ENCODE assay signal across 17 mouse cellular contexts in the genomic region with DNA sequence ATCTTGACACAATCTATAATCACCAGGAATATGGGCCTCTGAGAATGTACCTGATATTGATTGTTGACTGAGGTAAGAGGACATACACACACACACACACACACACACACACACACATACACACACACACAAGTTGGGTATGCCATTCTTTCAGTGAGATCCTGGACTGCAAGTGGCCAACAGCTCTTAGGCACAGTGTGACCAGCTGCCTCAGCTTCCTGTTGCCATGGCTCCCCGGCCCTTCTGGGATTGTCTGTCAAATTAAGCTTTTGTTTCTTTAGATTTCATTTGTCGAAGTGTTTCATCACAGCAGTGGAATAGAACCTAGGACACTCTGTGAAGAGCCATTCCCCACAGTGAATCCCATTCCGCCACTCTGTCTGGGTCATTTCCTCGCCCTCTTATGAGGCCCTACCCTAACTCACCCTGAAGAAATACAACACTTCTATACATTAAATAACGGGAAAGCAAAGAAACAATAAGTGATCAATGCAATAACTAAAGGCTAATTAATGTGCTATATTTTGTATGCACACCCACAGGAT.
A peak's percentile ranks its signal among the peaks of the same experiment; 100 is the strongest.
DNase-seq lines count a peak whose midpoint lies in the region; ATAC-seq lines count a peak whose summit lies in the region.
"Had no signal": no experiment of that assay in that cellular context is flagged by ENCODE, and none has a peak within 500 bp of the region (broad histone marks: within the 10 kb centered on the region; RNA-seq: fewer than 3 reads in every experiment).

No protein-coding gene starts in this region.

- no peak overlapping the region for H3K4me3 ChIP-seq in neural tube, embryonic 11.5 days (ENCODE audit: low read depth, low read length)
- no peak overlapping the region for H3K4me3 ChIP-seq in neural tube, embryonic 15.5 days (replicated peaks)
- no peak overlapping the region for H3K4me3 ChIP-seq in hindbrain, embryonic 14.5 days (replicated peaks; ENCODE audit: low read length)
- H3K4me3 ChIP-seq in neural tube, embryonic 14.5 days (ENCODE audit: low read depth, low read length): no peak overlapping the region
- H3K4me3 ChIP-seq: heart, adult 2 months; heart, embryonic 15.5 days; limb, embryonic 15.5 days; megakaryocyte, embryonic 14.5 days had no signal

- H3K4me1 ChIP-seq in neural tube, embryonic 11.5 days (ENCODE audit: control insufficient read depth, insufficient read depth, low read length): no peaks in the 10 kb centered on the region
- H3K4me1 ChIP-seq in neural tube, embryonic 15.5 days: no peaks in the 10 kb centered on the region
- 0 out of 2 replicates have a peak, but pooled peaks cover 3% of the 10 kb centered on the region for H3K4me1 ChIP-seq in hindbrain, embryonic 14.5 days (replicated peaks; ENCODE audit: control insufficient read depth, insufficient read depth, low read length)
- H3K4me1 ChIP-seq in neural tube, embryonic 14.5 days (ENCODE audit: control insufficient read depth, insufficient read depth, low read length): no peaks in the 10 kb centered on the region
- H3K4me1 ChIP-seq: heart, embryonic 15.5 days; limb, embryonic 15.5 days; megakaryocyte, embryonic 14.5 days had no signal

- peak; percentile 48; the same call in 1 of the 2 replicates for ATAC-seq in neural tube, embryonic 11.5 days (ENCODE audit: insufficient read depth, low FRiP score, low TSS enrichment)
- ATAC-seq in neural tube, embryonic 15.5 days (ENCODE audit: low FRiP score): no peak
- peak; percentile 69; the same call in 1 of the 2 replicates for ATAC-seq in hindbrain, embryonic 14.5 days (ENCODE audit: low FRiP score)
- ATAC-seq in neural tube, embryonic 14.5 days (ENCODE audit: low read depth): peak; percentile 60; the same call in 1 of the 2 replicates

- no peaks in the 10 kb centered on the region for H3K36me3 ChIP-seq in neural tube, embryonic 11.5 days (ENCODE audit: control insufficient read depth, insufficient read depth, low read length)
- H3K36me3 ChIP-seq in neural tube, embryonic 15.5 days: no peaks in the 10 kb centered on the region
- no peaks in the 10 kb centered on the region for H3K36me3 ChIP-seq in hindbrain, embryonic 14.5 days (replicated peaks; ENCODE audit: control insufficient read depth, insufficient read depth)
- no peaks in the 10 kb centered on the region for H3K36me3 ChIP-seq in neural tube, embryonic 14.5 days (ENCODE audit: control insufficient read depth, insufficient read depth, low read length)
- H3K36me3 ChIP-seq: heart, embryonic 15.5 days; limb, embryonic 15.5 days had no signal

- H3K4me2 ChIP-seq in neural tube, embryonic 11.5 days (ENCODE audit: low read depth): no peak overlapping the region
- no peak overlapping the region for H3K4me2 ChIP-seq in neural tube, embryonic 15.5 days
- H3K4me2 ChIP-seq in hindbrain, embryonic 14.5 days (replicated peaks): no peak overlapping the region
- H3K4me2 ChIP-seq in neural tube, embryonic 14.5 days (ENCODE audit: low read depth, low read length): no peak overlapping the region
- H3K4me2 ChIP-seq: heart, embryonic 15.5 days; limb, embryonic 15.5 days had no signal

- no peak overlapping the region for H3K27ac ChIP-seq in neural tube, embryonic 11.5 days (ENCODE audit: low read depth, low read length)
- no peak overlapping the region for H3K27ac ChIP-seq in neural tube, embryonic 15.5 days (replicated peaks)
- no peak overlapping the region for H3K27ac ChIP-seq in hindbrain, embryonic 14.5 days
- no peak overlapping the region for H3K27ac ChIP-seq in neural tube, embryonic 14.5 days (ENCODE audit: low read depth, low read length)
- H3K27ac ChIP-seq: heart, adult 2 months; heart, embryonic 15.5 days; limb, embryonic 15.5 days had no signal

- H3K9ac ChIP-seq in neural tube, embryonic 11.5 days (ENCODE audit: low read length): no peak overlapping the region
- H3K9ac ChIP-seq in neural tube, embryonic 15.5 days (replicated peaks): no peak overlapping the region
- H3K9ac ChIP-seq in hindbrain, embryonic 14.5 days: no peak overlapping the region
- H3K9ac ChIP-seq in neural tube, embryonic 14.5 days (replicated peaks; ENCODE audit: low read depth, low read length): no peak overlapping the region
- H3K9ac ChIP-seq: heart, embryonic 15.5 days; limb, embryonic 15.5 days had no signal

- no peaks in the 10 kb centered on the region for H3K9me3 ChIP-seq in neural tube, embryonic 11.5 days (ENCODE audit: control insufficient read depth, low read length)
- H3K9me3 ChIP-seq in neural tube, embryonic 15.5 days (replicated peaks): no peaks in the 10 kb centered on the region
- H3K9me3 ChIP-seq in hindbrain, embryonic 14.5 days (ENCODE audit: control insufficient read depth, low read length): no peaks in the 10 kb centered on the region
- H3K9me3 ChIP-seq in neural tube, embryonic 14.5 days (ENCODE audit: control insufficient read depth, low read length): no peaks in the 10 kb centered on the region
- H3K9me3 ChIP-seq: heart, embryonic 15.5 days; limb, embryonic 15.5 days had no signal

- H3K27me3 ChIP-seq in neural tube, embryonic 11.5 days (ENCODE audit: control insufficient read depth, insufficient read depth, low read length): no peaks in the 10 kb centered on the region
- H3K27me3 ChIP-seq in neural tube, embryonic 15.5 days (replicated peaks): no peaks in the 10 kb centered on the region
- H3K27me3 ChIP-seq in hindbrain, embryonic 14.5 days (ENCODE audit: control insufficient read depth, insufficient read depth, low read length): no peaks in the 10 kb centered on the region
- no peaks in the 10 kb centered on the region for H3K27me3 ChIP-seq in neural tube, embryonic 14.5 days (ENCODE audit: control insufficient read depth, insufficient read depth, low read length)
- H3K27me3 ChIP-seq: heart, embryonic 15.5 days; limb, embryonic 15.5 days; megakaryocyte, embryonic 14.5 days had no signal

- 52% methylated on average over 5 of the region's 5 CpGs for WGBS in neural tube, embryonic 11.5 days
- WGBS in neural tube, embryonic 15.5 days: 38% methylated on average over 5 of the region's 5 CpGs
- 33% methylated on average over 5 of the region's 5 CpGs for WGBS in hindbrain, embryonic 14.5 days
- WGBS in neural tube, embryonic 14.5 days: 34% methylated on average over 5 of the region's 5 CpGs

- peak; percentile 18 to 19 for DNase-seq in cerebellum, postnatal 14 days
- no peak for DNase-seq in cerebellum, adult 9-11 months
- DNase-seq in neural tube, embryonic 11.5 days (ENCODE audit: low spot score): no peak
- no peak for DNase-seq in hindbrain, embryonic 14.5 days (ENCODE audit: low spot score)
- no peak for DNase-seq in spleen, postnatal 14 days (ENCODE audit: low spot score in 2 of 2)
- DNase-seq in right cerebral cortex, adult 18-20 months: no peak
- DNase-seq: heart, adult 2 months; kidney, adult 9 months; kidney, postnatal 36 days; lung, postnatal 10 days; right cerebral cortex, postnatal 4 days; thymus, postnatal 25 days had no signal

Comparison
In these comparisons a context has a peak if more than half of its experiments do, and no peak if none do; other contexts are left out.
1. DNase-seq: peak in cerebellum, postnatal 14 days (2 of 2); none in cerebellum, adult 9-11 months (single experiment), neural tube, embryonic 11.5 days (single experiment), hindbrain, embryonic 14.5 days (single experiment), spleen, postnatal 14 days (0 of 2) and right cerebral cortex, adult 18-20 months (single experiment).